Mouse (Mus musculus) embryonic facial prominence, embryonic 11.5 days (tissue): ENCODE data around the gene Slc1a5. TPM values are rescaled to one million over a fixed set of nuclear protein-coding genes. Genes with fewer than 3 reads are reported as not detected.

ENCODE experiments used
- ATAC-seq: fragments of 200-750 bp; cut with Nextera tagmentation; replicated peaks from 2 replicates; pipeline ENCODE4 v1.8.0; 2017; ENCODE audit warnings: low read depth; ENCODE audit not compliant: insufficient number of reproducible peaks, low FRiP score, low TSS enrichment
- DNase-seq: peaks from one replicate; pipeline ENCODE4 v3.0.0-alpha.2; 2015; ENCODE audit warnings: low spot score
- H3K27ac ChIP-seq: fragments of 300-500 bp; sonication (generic); replicated peaks from 2 replicates; pipeline ENCODE4 v1.5.1; 2014; ENCODE audit warnings: mild to moderate bottlenecking, low read depth, low read length, control low read depth
- H3K27me3 ChIP-seq: fragments of 300-500 bp; sonication (generic); 2 replicates; pipeline ENCODE4 v1.6.1; 2014; ENCODE audit warnings: mild to moderate bottlenecking, low read length, moderate library complexity, mixed read lengths; ENCODE audit not compliant: control insufficient read depth, insufficient read depth
- H3K36me3 ChIP-seq: fragments of 300-500 bp; sonication (generic); replicated peaks from 2 replicates; pipeline ENCODE4 v1.6.1; 2014; ENCODE audit warnings: low read depth, mild to moderate bottlenecking, low read length, moderate library complexity, mixed read lengths; ENCODE audit not compliant: control insufficient read depth, insufficient read depth
- H3K4me1 ChIP-seq: fragments of 300-500 bp; sonication (generic); 2 replicates; pipeline ENCODE4 v1.6.1; 2014; ENCODE audit warnings: low read length, mixed read lengths; ENCODE audit not compliant: control insufficient read depth, insufficient read depth
- H3K4me2 ChIP-seq: fragments of 300-500 bp; sonication (generic); 2 replicates; pipeline ENCODE4 v1.6.1; 2014; ENCODE audit warnings: low read depth, mild to moderate bottlenecking, control low read depth, low read length, moderate library complexity
- H3K4me3 ChIP-seq: fragments of 300-500 bp; sonication (generic); 2 replicates; pipeline ENCODE4 v1.5.1; 2014; ENCODE audit warnings: low read depth, low read length, control low read depth
- H3K9ac ChIP-seq: fragments of 300-500 bp; sonication (generic); replicated peaks from 2 replicates; pipeline ENCODE4 v1.6.1; 2014; ENCODE audit warnings: mild to moderate bottlenecking, control low read depth, low read length
- H3K9me3 ChIP-seq: fragments of 300-500 bp; sonication (generic); replicated peaks from 2 replicates; pipeline ENCODE4 v1.6.1; 2016; ENCODE audit warnings: mild to moderate bottlenecking, low read length, inconsistent platforms, mixed read lengths; ENCODE audit not compliant: control insufficient read depth
- WGBS: fragments of 180-500 bp; shearing (Covaris S2); extraction: QIAGEN DNeasy Blood & Tissue Kit; methylation state at CpG from one replicate; pipeline ENCODE4 v1.1.7; 2014; 5-methylcytosine and 5-hydroxymethylcytosine counted together
- polyA plus RNA-seq: library from polyadenylated mRNA; unstranded; fragments of >200 nt; fragmentation: Nextera tagmentation; extraction: Ambion mirVana; gene quantifications from 2 replicates; pipeline ENCODE4 v1.2.1, GENCODE M21; 2014

The Slc1a5 gene
- 19.6 and 19.7 TPM in 2 replicates for polyA plus RNA-seq

DNA sequence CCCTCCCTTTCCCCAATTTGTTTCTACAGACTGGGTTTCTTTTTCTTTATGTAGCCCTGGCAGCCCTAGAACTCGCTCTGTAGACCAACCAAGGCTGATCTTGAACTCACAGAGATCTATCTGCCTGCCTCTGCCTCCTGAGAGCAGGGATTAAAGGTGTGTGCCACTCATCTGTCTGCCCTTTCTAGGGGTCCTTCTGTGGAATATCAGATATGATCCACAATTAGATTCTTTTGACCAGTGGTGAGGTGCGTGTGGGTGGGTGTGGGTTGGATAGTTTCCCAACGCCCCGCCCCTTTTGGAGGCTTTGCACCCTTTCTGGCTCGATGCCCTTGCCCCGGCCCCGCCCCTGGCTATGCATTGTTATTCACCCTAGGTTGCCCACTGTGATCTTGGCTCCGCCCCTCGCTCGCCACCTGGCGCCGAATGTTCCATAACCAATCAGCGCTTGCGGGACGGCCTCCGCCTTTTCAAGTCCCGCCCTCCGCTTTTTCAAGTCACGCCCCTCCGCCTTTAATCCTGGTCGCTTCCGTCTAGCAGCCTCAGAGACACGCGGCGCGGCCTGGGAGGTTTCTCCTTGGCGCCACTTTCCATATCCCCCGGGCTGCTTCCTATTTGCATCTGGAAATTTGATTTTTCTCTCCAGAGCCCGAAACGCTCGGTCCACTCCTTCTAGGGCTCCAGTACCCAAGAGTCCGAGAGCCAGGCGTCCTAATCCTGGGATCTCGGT lies at the start of gene Slc1a5:
Slc1a5 (plus strand) TSS at position 516 of the 730 bp plus-strand sequence.
- ATAC-seq (peak; percentile 79), DNase-seq (peak; percentile 96)
- Histone ChIP-seq H3K27me3 (no peaks in the 10 kb centered on the region; the same call in 1 of the 2 replicates), H3K4me3 (peak within 1 kb of the TSS; percentile 71), H3K36me3 (no peaks in the 10 kb centered on the region), H3K4me1 (peaks cover 5% of the 10 kb centered on the region; the same call in 1 of the 2 replicates), H3K9me3 (no peaks in the 10 kb centered on the region), H3K4me2 (peak within 1 kb of the TSS; percentile 100), H3K27ac (no peak within 1 kb of the TSS), H3K9ac (peak within 1 kb of the TSS; percentile 77)
- WGBS, result 3% methylated on average over 34 of the region's 34 CpGs

DNA sequence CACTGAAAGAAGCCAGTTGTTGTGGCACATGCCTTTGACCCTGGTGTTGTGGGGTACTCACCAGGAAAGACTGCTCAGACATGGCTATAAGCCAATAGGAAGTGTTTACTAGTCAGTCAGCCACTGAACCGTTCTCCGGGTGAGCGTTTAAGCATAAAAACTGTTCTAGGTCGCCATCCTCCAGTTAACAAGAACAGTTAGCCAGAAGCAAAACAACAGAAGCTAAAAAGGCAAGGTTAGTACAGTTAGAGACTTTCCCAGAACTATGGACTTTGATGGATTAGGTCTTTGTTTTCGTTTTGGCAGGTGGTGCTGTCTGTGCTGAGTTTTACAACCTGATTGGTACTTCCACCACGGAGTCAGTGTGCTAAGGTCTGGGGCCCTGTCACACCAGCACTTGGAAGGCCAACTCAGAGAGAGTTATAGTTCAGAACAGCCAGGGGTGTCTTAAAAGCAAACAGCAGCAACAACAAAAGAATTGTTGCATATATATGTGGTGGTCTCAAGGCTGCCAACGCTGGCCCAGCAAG lies 49.2 kb upstream of the Slc1a5 start:
- H3K9ac ChIP-seq, result no peak overlapping the region
- H3K36me3 ChIP-seq, result no peaks in the 10 kb centered on the region
- H3K27me3 ChIP-seq, result no peaks in the 10 kb centered on the region
- no peak overlapping the region for H3K4me3 ChIP-seq
- H3K4me1 ChIP-seq, result no peaks in the 10 kb centered on the region; the same call in 1 of the 2 replicates
- DNase-seq (no peak), ATAC-seq (no peak)
- 77% methylated on average over 7 of the region's 7 CpGs for WGBS
- H3K27ac ChIP-seq, result no peak overlapping the region
- no peak overlapping the region for H3K4me2 ChIP-seq
- no peaks in the 10 kb centered on the region for H3K9me3 ChIP-seq

- Histone ChIP-seq H3K9ac (no peak overlapping the region), H3K4me3 (peak overlapping the region; percentile 58; the same call in 1 of the 2 replicates), H3K4me2 (peak overlapping the region; percentile 14; the same call in 1 of the 2 replicates), H3K36me3 (no peaks in the 10 kb centered on the region), H3K4me1 (no peaks in the 10 kb centered on the region; the same call in 1 of the 2 replicates), H3K9me3 (no peaks in the 10 kb centered on the region), H3K27me3 (no peaks in the 10 kb centered on the region), H3K27ac (no peak overlapping the region)
- WGBS, result 37% methylated on average over 10 of the region's 10 CpGs
- ATAC-seq (0 out of 2 replicates have a peak, but pooled peaks have one; percentile 1), DNase-seq (no peak)
These were observed 43.5 kb upstream of the Slc1a5 start for GRCm38 (mm10) chr7:16737606-16738072.

DNA sequence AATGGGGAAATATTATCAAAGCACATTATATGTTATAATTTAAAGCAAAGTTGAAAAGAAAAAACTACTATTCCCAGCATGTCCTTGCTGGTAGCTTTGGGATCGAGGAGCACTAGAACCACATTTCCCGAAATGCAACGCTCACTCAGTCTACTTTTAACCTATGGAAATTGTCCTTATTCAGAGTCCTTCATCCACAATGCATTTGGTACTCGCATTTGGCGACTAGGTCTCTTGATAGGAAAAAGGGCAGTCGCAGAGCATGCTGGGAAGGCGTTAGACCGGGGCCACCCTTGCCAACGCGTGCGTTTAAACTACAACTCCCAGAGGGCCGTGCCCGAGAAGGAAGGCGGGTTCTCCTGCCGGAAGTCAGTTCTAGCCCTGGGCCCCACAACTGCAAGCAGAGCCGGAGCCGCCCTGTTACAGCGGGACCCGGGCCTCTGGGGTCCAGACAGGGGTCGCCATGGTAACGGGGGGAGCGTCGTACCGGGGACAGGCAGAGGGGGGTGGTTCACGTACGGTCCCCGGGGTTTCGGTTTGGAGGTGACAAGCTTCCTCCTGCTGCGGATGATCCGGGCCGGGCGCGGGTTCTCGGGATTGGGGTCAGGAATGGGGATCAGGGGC lies 43.0 kb upstream of the Slc1a5 start, which contains the start of gene Ap2s1:
Ap2s1 (plus strand) TSS at position 338 of the 624 bp plus-strand sequence.
- Histone ChIP-seq H3K27me3 (no peaks in the 10 kb centered on the region), H3K27ac (no peak within 1 kb of the TSS), H3K9ac (peak within 1 kb of the TSS; percentile 57), H3K9me3 (no peaks in the 10 kb centered on the region), H3K4me2 (peak within 1 kb of the TSS; percentile 72), H3K4me1 (no peaks in the 10 kb centered on the region; the same call in 1 of the 2 replicates), H3K36me3 (no peaks in the 10 kb centered on the region), H3K4me3 (peak within 1 kb of the TSS; percentile 58)
- DNase-seq (peak; percentile 99), ATAC-seq (peak; percentile 96)
- under 1% methylated on average over 34 of the region's 34 CpGs for WGBS

GRCm38 (mm10) chr7:16739056-16739604 lies 42.0 kb upstream of the Slc1a5 start:
- H3K27ac ChIP-seq, result no peak overlapping the region
- WGBS, result 53% methylated on average over 10 of the region's 10 CpGs
- H3K9ac ChIP-seq, result peak overlapping the region; percentile 57
- H3K9me3 ChIP-seq, result no peaks in the 10 kb centered on the region
- no peaks in the 10 kb centered on the region for H3K27me3 ChIP-seq
- H3K36me3 ChIP-seq, result no peaks in the 10 kb centered on the region
- H3K4me3 ChIP-seq, result peak overlapping the region; percentile 58
- DNase-seq, result no peak
- no peak for ATAC-seq
- peak overlapping the region; percentile 72 for H3K4me2 ChIP-seq
- H3K4me1 ChIP-seq, result no peaks in the 10 kb centered on the region; the same call in 1 of the 2 replicates

DNA sequence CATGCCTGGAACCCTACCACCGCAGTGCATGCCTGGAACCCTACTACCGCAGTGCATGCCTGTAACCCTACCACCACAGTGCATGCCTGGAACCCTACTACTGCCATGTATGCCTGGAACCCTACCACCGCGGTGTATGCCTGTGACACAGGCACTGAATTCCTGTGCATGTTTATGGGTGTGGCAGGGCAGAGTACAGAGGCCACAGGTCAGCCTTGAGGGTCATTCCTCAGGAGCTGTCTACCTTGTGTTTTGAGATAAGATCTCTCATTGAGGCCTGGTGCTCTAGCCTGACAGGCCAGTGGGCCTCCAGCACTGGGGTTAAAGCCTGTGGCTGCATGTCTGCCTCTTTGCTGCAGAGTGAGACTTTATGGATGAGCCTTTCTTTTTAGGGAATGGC lies 35.8 kb upstream of the Slc1a5 start:
- WGBS, result 90% methylated on average over 4 of the region's 4 CpGs
- peaks cover 5% of the 10 kb centered on the region for H3K36me3 ChIP-seq
- no peak for ATAC-seq

GRCm38 (mm10) chr7:16746093-16746492 lies 35.0 kb upstream of the Slc1a5 start:
- Histone ChIP-seq H3K9ac (no peak overlapping the region), H3K27ac (no peak overlapping the region), H3K4me2 (no peak overlapping the region), H3K27me3 (no peaks in the 10 kb centered on the region), H3K4me1 (no peaks in the 10 kb centered on the region), H3K9me3 (no peaks in the 10 kb centered on the region), H3K4me3 (no peak overlapping the region), H3K36me3 (peaks cover 5% of the 10 kb centered on the region)
- DNase-seq (peak; percentile 85), ATAC-seq (peak; percentile 58)
- 58% methylated on average over 3 of the region's 3 CpGs for WGBS

More for the DNA sequence above, 35.8 kb upstream of the Slc1a5 start:
- Histone ChIP-seq H3K4me3 (no peak overlapping the region), H3K9ac (no peak overlapping the region), H3K27me3 (no peaks in the 10 kb centered on the region), H3K27ac (no peak overlapping the region), H3K4me1 (no peaks in the 10 kb centered on the region), H3K9me3 (no peaks in the 10 kb centered on the region), H3K4me2 (no peak overlapping the region)
- no peak for DNase-seq
